Mouse (Mus musculus): ENCODE measurements at regions not wholly inside any gene's neighbourhood (a gene's known extent, or its start where the extent isn't known, plus 50 kb on each side); places are given as distances from the start of the nearest gene placed in this dataset.

DNA sequence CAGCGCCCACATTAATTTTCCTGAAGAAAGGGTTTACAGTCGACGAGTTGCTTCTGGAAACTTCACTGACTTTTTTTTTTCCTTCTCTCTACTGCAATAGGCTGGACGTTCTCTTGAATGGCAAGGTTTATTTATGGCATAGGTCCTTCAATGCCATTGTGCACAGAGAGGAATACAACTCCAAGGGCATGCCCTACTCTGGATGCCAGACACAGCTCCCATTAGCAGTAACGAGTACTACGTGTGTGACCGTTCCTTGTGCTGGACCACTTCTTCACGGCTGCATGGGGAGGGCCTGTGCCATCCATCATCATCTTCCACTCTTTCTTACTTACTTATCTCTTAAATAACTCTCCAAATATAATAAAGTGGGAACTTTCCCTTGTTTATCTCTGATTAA, 1472.1 kb downstream of the Slc22a22 start:
- Histone ChIP-seq H3K4me2 (replicated peaks; ENCODE audit: low read depth, low read length) (no peak overlapping the region), H3K27me3 (ENCODE audit: control insufficient read depth, insufficient read depth, low read length) (no peaks in the 10 kb centered on the region), H3K27ac (ENCODE audit: low read depth, low read length) (no peak overlapping the region), H3K36me3 (ENCODE audit: control insufficient read depth, insufficient read depth, low read length) (no peaks in the 10 kb centered on the region), H3K4me3 (ENCODE audit: low read depth, low read length) (no peak overlapping the region), H3K9ac (ENCODE audit: low read depth, low read length) (no peak overlapping the region), H3K4me1 (replicated peaks; ENCODE audit: control insufficient read depth, insufficient read depth, low read length) (no peaks in the 10 kb centered on the region), H3K9me3 (ENCODE audit: control insufficient read depth, low read length) (no peaks in the 10 kb centered on the region)
- DNase-seq (ENCODE audit: low spot score) (no peak), ATAC-seq (ENCODE audit: low FRiP score) (no peak)
- WGBS = 91% methylated on average over 8 of the region's 8 CpGs

DNA sequence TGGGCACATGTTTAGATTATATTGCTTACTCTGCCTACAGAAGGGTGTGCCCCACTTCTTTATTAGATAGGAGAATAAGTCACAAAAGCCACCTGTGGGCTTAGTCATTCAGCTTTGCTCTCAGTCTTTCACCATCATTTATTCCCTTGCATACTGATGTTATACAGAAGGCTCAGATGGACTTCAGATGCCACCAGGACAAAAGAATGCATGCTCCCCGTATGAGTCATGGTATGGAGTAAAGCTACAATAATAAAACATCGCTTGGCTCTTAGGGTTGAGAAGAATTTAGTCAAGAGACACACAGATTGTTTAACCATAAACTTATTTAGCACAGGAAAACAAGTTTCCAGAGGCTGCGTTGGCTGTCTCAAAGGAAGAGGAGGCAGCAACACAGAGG, 1473.5 kb downstream of the Slc22a22 start:
- H3K27ac ChIP-seq (ENCODE audit: low read depth, low read length) = no peak overlapping the region
- no peak overlapping the region for H3K9ac ChIP-seq (ENCODE audit: low read depth, low read length)
- H3K4me3 ChIP-seq (ENCODE audit: low read depth, low read length) = no peak overlapping the region
- H3K27me3 ChIP-seq (ENCODE audit: control insufficient read depth, insufficient read depth, low read length) = no peaks in the 10 kb centered on the region
- ATAC-seq (ENCODE audit: low FRiP score) = no peak
- H3K4me1 ChIP-seq (replicated peaks; ENCODE audit: control insufficient read depth, insufficient read depth, low read length) = no peaks in the 10 kb centered on the region
- no peaks in the 10 kb centered on the region for H3K36me3 ChIP-seq (ENCODE audit: control insufficient read depth, insufficient read depth, low read length)
- DNase-seq (ENCODE audit: low spot score) = no peak
- H3K4me2 ChIP-seq (replicated peaks; ENCODE audit: low read depth, low read length) = no peak overlapping the region
- 90% methylated on average over 3 of the region's 3 CpGs for WGBS
- no peaks in the 10 kb centered on the region for H3K9me3 ChIP-seq (ENCODE audit: control insufficient read depth, low read length)

DNA sequence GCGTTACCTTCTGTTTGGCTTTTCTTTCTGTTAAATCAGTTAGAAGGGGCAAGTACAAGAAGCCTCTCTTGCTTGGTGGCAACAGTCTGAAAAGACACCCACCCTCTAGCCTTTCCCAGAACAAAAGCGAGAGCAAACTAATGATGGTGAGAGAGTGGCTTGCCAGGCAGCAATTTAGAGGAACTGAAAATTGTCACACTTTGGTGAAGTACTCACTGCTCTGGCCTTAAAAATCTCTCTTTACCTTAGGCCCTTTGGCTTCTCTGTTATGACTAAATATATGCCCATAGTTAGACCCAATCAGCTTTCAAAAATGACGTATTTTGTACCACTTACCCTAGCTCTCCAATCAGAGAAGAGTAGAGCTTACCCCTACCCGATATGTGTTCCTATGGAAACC, 1477.8 kb downstream of the Slc22a22 start:
- H3K36me3 ChIP-seq (ENCODE audit: control insufficient read depth, insufficient read depth, low read length) = no peaks in the 10 kb centered on the region
- no peak overlapping the region for H3K27ac ChIP-seq (ENCODE audit: low read depth, low read length)
- 88% methylated on average over 4 of the region's 4 CpGs for whole genome bisulfite sequencing
- no peak overlapping the region for H3K9ac ChIP-seq (ENCODE audit: low read depth, low read length)
- no peak overlapping the region for H3K4me2 ChIP-seq (replicated peaks; ENCODE audit: low read depth, low read length)
- H3K4me1 ChIP-seq (replicated peaks; ENCODE audit: control insufficient read depth, insufficient read depth, low read length) = no peaks in the 10 kb centered on the region
- H3K27me3 ChIP-seq (ENCODE audit: control insufficient read depth, insufficient read depth, low read length) = no peaks in the 10 kb centered on the region
- no peak overlapping the region for H3K4me3 ChIP-seq (ENCODE audit: low read depth, low read length)
- no peak for DNase-seq (ENCODE audit: low spot score)
- no peak for ATAC-seq (ENCODE audit: low FRiP score)
- no peaks in the 10 kb centered on the region for H3K9me3 ChIP-seq (ENCODE audit: control insufficient read depth, low read length)

DNA sequence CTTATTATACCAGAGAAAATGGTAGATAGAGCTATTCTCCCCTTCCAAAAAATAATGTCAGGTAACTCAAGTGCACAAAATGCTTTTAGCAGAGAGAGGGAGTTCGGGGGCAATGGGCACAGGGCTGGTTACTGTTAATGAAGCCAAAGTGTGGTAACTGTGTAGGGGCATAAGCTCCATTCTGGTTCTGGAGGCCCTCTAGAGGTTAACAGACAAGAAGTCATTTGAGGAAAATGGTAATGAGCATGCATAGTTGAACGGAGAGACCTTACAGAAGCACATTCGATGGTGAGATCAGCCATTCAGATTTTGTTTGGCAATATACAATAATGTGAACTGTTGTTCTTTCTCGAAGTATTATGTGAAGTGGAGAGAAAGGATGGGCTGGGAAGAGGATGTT, 1479.4 kb downstream of the Slc22a22 start:
- Histone ChIP-seq H3K27ac (ENCODE audit: low read depth, low read length) (no peak overlapping the region), H3K27me3 (ENCODE audit: control insufficient read depth, insufficient read depth, low read length) (no peaks in the 10 kb centered on the region), H3K4me3 (ENCODE audit: low read depth, low read length) (no peak overlapping the region), H3K9me3 (ENCODE audit: control insufficient read depth, low read length) (no peaks in the 10 kb centered on the region), H3K9ac (ENCODE audit: low read depth, low read length) (no peak overlapping the region), H3K36me3 (ENCODE audit: control insufficient read depth, insufficient read depth, low read length) (no peaks in the 10 kb centered on the region), H3K4me1 (replicated peaks; ENCODE audit: control insufficient read depth, insufficient read depth, low read length) (no peaks in the 10 kb centered on the region), H3K4me2 (replicated peaks; ENCODE audit: low read depth, low read length) (no peak overlapping the region)
- DNase-seq (ENCODE audit: low spot score) = no peak
- ATAC-seq (ENCODE audit: low FRiP score) = no peak
- WGBS = 85% methylated on average over 4 of the region's 4 CpGs

DNA sequence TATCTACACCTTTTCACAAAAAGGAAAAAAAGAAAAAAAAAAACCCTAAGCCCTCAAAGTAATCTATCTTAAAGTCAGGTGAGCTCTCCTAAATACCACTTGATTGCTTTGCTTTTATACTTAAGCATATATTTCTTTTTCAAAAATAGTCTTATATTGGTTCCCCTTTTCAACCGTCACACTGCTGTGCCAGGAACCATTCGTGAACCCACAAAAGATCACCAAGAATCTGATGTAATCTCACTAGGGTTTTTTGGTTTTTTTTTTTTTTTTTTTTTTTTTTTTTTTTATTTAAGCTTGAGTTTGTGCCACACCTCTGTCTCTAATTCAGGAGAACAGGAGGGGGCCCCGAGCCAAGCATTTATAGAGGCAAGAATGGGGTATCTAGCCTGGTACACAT, 1482.7 kb downstream of the Slc22a22 start:
- H3K27me3 ChIP-seq (ENCODE audit: control insufficient read depth, insufficient read depth, low read length) = no peaks in the 10 kb centered on the region
- no peak overlapping the region for H3K27ac ChIP-seq (ENCODE audit: low read depth, low read length)
- H3K9ac ChIP-seq (ENCODE audit: low read depth, low read length) = no peak overlapping the region
- WGBS = 88% methylated on average over 3 of the region's 3 CpGs
- H3K4me1 ChIP-seq (replicated peaks; ENCODE audit: control insufficient read depth, insufficient read depth, low read length) = no peaks in the 10 kb centered on the region
- ATAC-seq (ENCODE audit: low FRiP score) (no peak), DNase-seq (ENCODE audit: low spot score) (no peak)
- H3K4me2 ChIP-seq (replicated peaks; ENCODE audit: low read depth, low read length) = no peak overlapping the region
- no peak overlapping the region for H3K4me3 ChIP-seq (ENCODE audit: low read depth, low read length)
- no peaks in the 10 kb centered on the region for H3K36me3 ChIP-seq (ENCODE audit: control insufficient read depth, insufficient read depth, low read length)
- H3K9me3 ChIP-seq (ENCODE audit: control insufficient read depth, low read length) = no peaks in the 10 kb centered on the region

DNA sequence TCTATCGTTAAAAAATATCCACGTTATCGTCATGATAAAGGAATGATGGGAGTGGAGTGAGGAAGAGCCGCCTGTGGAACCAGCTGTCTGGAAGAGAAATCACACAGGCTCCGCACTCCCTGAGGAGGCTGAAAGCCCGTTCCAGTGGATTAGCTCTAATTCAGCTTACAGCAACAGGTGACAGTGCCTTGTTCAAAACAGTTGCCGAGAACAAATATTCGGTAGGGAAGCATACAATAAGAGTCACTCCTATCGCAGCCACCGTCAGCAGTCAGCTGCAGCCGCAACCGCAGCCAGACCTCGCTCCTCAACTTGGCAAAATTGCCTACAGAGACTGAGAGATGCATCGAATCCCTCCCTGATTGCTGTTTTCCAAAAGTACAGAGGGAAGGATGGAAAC, 1501.6 kb downstream of the Slc22a22 start:
- no peaks in the 10 kb centered on the region for H3K4me1 ChIP-seq (replicated peaks; ENCODE audit: control insufficient read depth, insufficient read depth, low read length)
- 85% methylated on average over 14 of the region's 14 CpGs for WGBS
- ATAC-seq (ENCODE audit: low FRiP score) (no peak), DNase-seq (ENCODE audit: low spot score) (no peak)
- H3K4me2 ChIP-seq (replicated peaks; ENCODE audit: low read depth, low read length) = no peak overlapping the region
- no peaks in the 10 kb centered on the region for H3K36me3 ChIP-seq (ENCODE audit: control insufficient read depth, insufficient read depth, low read length)
- no peak overlapping the region for H3K4me3 ChIP-seq (ENCODE audit: low read depth, low read length)
- H3K27me3 ChIP-seq (ENCODE audit: control insufficient read depth, insufficient read depth, low read length) = no peaks in the 10 kb centered on the region
- H3K9ac ChIP-seq (ENCODE audit: low read depth, low read length) = no peak overlapping the region
- H3K27ac ChIP-seq (ENCODE audit: low read depth, low read length) = no peak overlapping the region
- H3K9me3 ChIP-seq (ENCODE audit: control insufficient read depth, low read length) = no peaks in the 10 kb centered on the region

DNA sequence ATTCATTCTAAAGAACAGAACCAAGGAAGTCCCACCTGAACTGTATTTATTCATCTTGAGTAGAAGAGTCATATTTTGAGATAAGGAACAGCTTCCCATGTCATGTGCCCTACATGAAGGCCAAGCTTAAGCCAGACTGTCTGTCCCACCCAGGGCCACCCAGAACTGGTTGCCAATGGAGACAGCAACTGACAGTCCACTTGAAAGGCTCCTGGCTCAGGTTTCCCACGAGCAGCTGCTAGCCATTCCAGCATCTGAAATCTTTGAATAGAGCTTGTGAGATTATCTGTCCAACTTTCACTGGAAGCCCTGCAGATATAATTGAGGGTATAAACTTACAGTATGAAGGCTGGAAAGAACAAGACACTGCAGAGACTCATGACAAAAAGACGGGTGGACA, 1510.6 kb downstream of the Slc22a22 start:
- H3K9me3 ChIP-seq (ENCODE audit: control insufficient read depth, low read length) = no peaks in the 10 kb centered on the region
- H3K27ac ChIP-seq (ENCODE audit: low read depth, low read length) = no peak overlapping the region
- no peak overlapping the region for H3K4me2 ChIP-seq (replicated peaks; ENCODE audit: low read depth, low read length)
- WGBS = 38% methylated on average over 2 of the region's 2 CpGs
- no peaks in the 10 kb centered on the region for H3K36me3 ChIP-seq (ENCODE audit: control insufficient read depth, insufficient read depth, low read length)
- DNase-seq (ENCODE audit: low spot score) (peak; percentile 12), ATAC-seq (ENCODE audit: low FRiP score) (no peak)
- no peaks in the 10 kb centered on the region for H3K4me1 ChIP-seq (replicated peaks; ENCODE audit: control insufficient read depth, insufficient read depth, low read length)
- H3K27me3 ChIP-seq (ENCODE audit: control insufficient read depth, insufficient read depth, low read length) = no peaks in the 10 kb centered on the region
- H3K4me3 ChIP-seq (ENCODE audit: low read depth, low read length) = no peak overlapping the region
- no peak overlapping the region for H3K9ac ChIP-seq (ENCODE audit: low read depth, low read length)

DNA sequence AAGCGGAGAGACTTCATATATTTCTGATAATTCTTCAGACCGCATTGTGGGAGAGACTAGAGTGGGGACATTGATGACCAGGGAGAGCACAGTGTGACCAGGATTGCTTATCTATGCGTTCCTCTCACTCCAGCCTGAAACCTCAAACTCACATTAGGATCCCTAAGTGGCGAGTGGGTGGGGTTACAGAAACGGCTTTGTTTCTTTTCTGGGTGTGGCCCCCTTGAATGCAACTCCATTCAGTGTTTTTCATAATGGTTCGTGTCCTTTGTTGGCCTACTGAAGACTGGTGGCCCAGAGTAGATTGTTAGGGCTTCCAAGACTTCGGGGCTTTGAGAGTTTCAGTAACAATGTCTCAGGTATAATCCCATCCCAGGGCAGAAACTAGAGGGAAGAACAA, 1512.1 kb downstream of the Slc22a22 start:
- Histone ChIP-seq H3K36me3 (ENCODE audit: control insufficient read depth, insufficient read depth, low read length) (no peaks in the 10 kb centered on the region), H3K27me3 (ENCODE audit: control insufficient read depth, insufficient read depth, low read length) (no peaks in the 10 kb centered on the region), H3K4me1 (replicated peaks; ENCODE audit: control insufficient read depth, insufficient read depth, low read length) (no peaks in the 10 kb centered on the region), H3K4me3 (ENCODE audit: low read depth, low read length) (no peak overlapping the region), H3K9me3 (ENCODE audit: control insufficient read depth, low read length) (no peaks in the 10 kb centered on the region), H3K4me2 (replicated peaks; ENCODE audit: low read depth, low read length) (no peak overlapping the region), H3K9ac (ENCODE audit: low read depth, low read length) (no peak overlapping the region), H3K27ac (ENCODE audit: low read depth, low read length) (no peak overlapping the region)
- ATAC-seq (ENCODE audit: low FRiP score) = no peak
- no peak for DNase-seq (ENCODE audit: low spot score)
- WGBS = 72% methylated on average over 7 of the region's 7 CpGs

DNA sequence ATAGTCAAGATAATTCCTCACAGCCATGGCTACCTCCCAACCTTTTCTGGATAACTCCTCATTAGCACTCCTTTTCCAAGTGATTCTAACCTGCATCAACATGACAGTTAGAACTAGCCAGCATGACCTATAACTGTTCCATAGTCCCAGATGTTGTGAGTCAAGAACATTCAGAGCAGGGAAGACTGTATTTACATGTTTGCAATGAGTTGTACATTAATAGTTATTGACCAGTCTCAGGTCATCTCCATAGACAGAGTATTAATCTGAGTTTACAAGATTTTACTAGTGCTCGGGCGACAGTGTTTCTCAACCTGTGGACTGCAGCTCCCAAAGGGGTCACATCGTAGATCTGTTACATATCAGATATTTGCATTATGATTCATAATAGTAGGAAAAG, 1515.3 kb downstream of the Slc22a22 start:
- Histone ChIP-seq H3K4me3 (ENCODE audit: low read depth, low read length) (no peak overlapping the region), H3K27ac (ENCODE audit: low read depth, low read length) (no peak overlapping the region), H3K9me3 (ENCODE audit: control insufficient read depth, low read length) (no peaks in the 10 kb centered on the region), H3K27me3 (ENCODE audit: control insufficient read depth, insufficient read depth, low read length) (no peaks in the 10 kb centered on the region), H3K4me2 (replicated peaks; ENCODE audit: low read depth, low read length) (no peak overlapping the region), H3K4me1 (replicated peaks; ENCODE audit: control insufficient read depth, insufficient read depth, low read length) (no peaks in the 10 kb centered on the region), H3K9ac (ENCODE audit: low read depth, low read length) (no peak overlapping the region), H3K36me3 (ENCODE audit: control insufficient read depth, insufficient read depth, low read length) (no peaks in the 10 kb centered on the region)
- ATAC-seq (ENCODE audit: low FRiP score) (no peak), DNase-seq (ENCODE audit: low spot score) (no peak)
- WGBS = 96% methylated on average over 3 of the region's 3 CpGs

Measured in hindbrain, embryonic 11.5 days (tissue).